ENCODE assay signal across 27 mouse cellular contexts in genomic region chr1:191257981-191258380, GRCm38 (mm10). TPM values are rescaled to one million over a fixed set of nuclear protein-coding genes. Genes with fewer than 3 reads are reported as not detected.
DNase-seq lines count a peak whose midpoint lies in the region; TF ChIP-seq lines count a peak whose summit lies in the region.
"Had no signal": no experiment of that assay in that cellular context is flagged by ENCODE, and none has a peak within 500 bp of the region (broad histone marks: within the 10 kb centered on the region; RNA-seq: fewer than 3 reads in every experiment).

No protein-coding gene starts in this region.

- no peaks in the 10 kb centered on the region for H3K4me1 ChIP-seq in lung, adult 2 months (ENCODE audit: control insufficient read depth, insufficient read depth, low read length)
- H3K4me1 ChIP-seq: forebrain, embryonic 13.5 days; hindbrain, embryonic 15.5 days; midbrain, embryonic 15.5 days had no signal

- H3K4me3 ChIP-seq in lung, adult 2 months (replicated peaks; ENCODE audit: extremely low read depth, low read depth, low read length) = no peak overlapping the region
- H3K4me3 ChIP-seq: embryonic facial prominence, embryonic 10.5 days; embryonic facial prominence, embryonic 15.5 days; forebrain, embryonic 13.5 days; heart, adult 2 months; heart, embryonic 13.5 days; hindbrain, embryonic 15.5 days; intestine, embryonic 15.5 days; liver, embryonic 15.5 days; midbrain, embryonic 15.5 days; neural tube, embryonic 12.5 days had no signal

- DNase-seq in heart, adult 11 months = peak; percentile 91
- DNase-seq in heart, adult 9 months (ENCODE audit: low spot score in 2 of 2) = no peak
- DNase-seq in ES-CJ7 (ENCODE audit: low read depth, low spot score) = peak; percentile 47
- peak; percentile 72 for DNase-seq in ZHBTc4 (ENCODE audit: low read depth, low spot score)
- peak; percentile 43 for DNase-seq in naive thymus-derived CD4-positive, alpha-beta T cell, adult 2 months (ENCODE audit: low read depth)
- no peak for DNase-seq in lung, adult 2 months
- DNase-seq in right cerebral cortex, postnatal 4 days = no peak
- DNase-seq: cerebellum, adult 8-10 months; gastrocnemius, postnatal 25 days; heart, adult 2 months; kidney, adult 2 months; kidney, postnatal 4 days; left cerebral cortex, postnatal 4 days; lung, postnatal 4 days; right cerebral cortex, adult 18-20 months; thymus, adult 2 months; thymus, postnatal 36 days had no signal

- no peak for TF ChIP-seq POLR2A in lung, adult 2 months (IDR thresholded peaks at IDR 0.05; ENCODE audit: borderline replicate concordance, extremely low read depth, low read depth, low read length)

- TF ChIP-seq CTCF in lung, adult 2 months (IDR thresholded peaks at IDR 0.05; ENCODE audit: insufficient read depth, low read length) = no peak

- 60% methylated on average over 2 of the region's 2 CpGs for WGBS in lung, adult 2 months

RNA-seq across cellular contexts. Expression of gene Atf3, which starts 40.1 kb away (rescaled TPM):
- polyA plus RNA-seq in lung, adult 2 months (2012; rRNA removed) = 4.8 and 8.6 TPM in 2 replicates
- polyA plus RNA-seq: activated CD4-positive, CD25-positive, alpha-beta regulatory T cell, adult 4 months had no signal

Comparison
In these comparisons a context has a peak if more than half of its experiments do, and no peak if none do; other contexts are left out.
1. DNase-seq: peak in heart, adult 11 months (single experiment), ES-CJ7 (single experiment), ZHBTc4 (single experiment) and naive thymus-derived CD4-positive, alpha-beta T cell, adult 2 months (single experiment); none in heart, adult 9 months (0 of 2), lung, adult 2 months (single experiment) and right cerebral cortex, postnatal 4 days (single experiment).